Mouse (Mus musculus): ENCODE results near the gene Erg.

The Erg gene

GRCm38 (mm10) chr16:95349344-95349743 is 237.0 kb downstream of the Erg start:
- DNase-seq (ENCODE audit: low spot score in 2 of 2) = no peak

DNA sequence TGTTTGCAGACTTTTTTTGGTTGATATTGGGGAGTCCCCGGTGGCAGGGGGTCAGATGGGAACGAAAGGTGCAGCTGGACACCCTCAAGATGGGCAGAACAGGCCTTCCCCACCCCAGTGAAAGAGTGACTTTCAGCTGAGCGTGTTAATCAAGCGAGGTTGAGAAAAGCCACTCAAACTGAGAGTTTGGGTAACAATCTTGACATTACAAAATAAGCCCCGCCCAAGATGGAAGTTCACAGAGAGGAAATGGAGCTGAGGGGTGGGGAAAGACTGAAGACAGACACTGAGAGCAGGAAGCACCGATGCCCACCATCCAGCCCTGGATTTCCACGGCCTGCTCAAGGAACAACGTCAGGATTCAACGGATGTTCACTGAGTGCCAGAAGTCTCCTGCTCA is 237.8 kb downstream of the Erg start:
- DNase-seq (ENCODE audit: low spot score in 2 of 2) = no peak

GRCm38 (mm10) chr16:95347202-95347601 is 239.2 kb downstream of the Erg start:
- no peak for DNase-seq (ENCODE audit: low spot score in 2 of 2)

DNA sequence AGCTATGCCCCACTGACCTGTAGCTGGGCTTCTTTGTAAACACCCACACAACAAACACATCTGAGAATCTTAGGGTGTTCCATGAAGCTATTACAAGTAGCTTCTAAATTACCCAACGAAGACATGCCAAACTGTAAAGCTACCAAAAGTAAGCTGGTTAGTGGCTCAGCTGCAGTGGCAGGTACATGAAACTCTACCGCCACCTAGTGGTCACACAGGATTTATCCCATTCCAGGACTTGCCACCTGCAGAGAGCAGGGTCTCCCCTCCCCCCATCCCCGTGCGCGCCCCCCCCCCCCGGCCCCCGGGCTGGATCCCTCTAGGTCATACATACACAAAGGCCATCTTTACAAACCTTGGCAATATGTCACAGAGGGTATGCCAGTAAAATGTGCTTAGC is 240.5 kb downstream of the Erg start:
- DNase-seq (ENCODE audit: low spot score in 2 of 2) = peak; percentile 51 to 84

DNA sequence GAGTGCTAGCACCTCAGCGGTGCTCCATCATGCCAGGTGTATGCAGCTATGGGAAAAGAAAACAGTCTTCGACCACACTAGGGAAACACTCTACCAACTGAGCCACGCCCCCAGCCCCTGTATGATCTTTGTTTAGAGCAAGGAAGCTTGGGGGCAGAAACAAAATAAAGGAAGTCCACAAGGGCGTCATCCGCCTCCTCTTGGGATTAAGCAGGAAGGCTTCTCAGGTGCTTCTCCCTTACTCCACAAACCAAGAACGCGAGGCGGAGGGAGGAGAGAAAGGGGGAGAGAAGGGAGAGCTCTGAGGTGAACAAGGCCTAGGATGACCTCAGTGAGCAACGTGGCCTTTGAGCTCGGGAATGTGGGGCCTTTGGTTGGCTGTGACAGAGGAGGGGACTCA is 241.4 kb downstream of the Erg start:
- no peak for DNase-seq (ENCODE audit: low spot score in 2 of 2)

GRCm38 (mm10) chr16:95342030-95342429 is 244.4 kb downstream of the Erg start:
- DNase-seq (ENCODE audit: low spot score in 2 of 2) = no peak

- DNase-seq (ENCODE audit: low spot score in 2 of 2) = peak; percentile 60 to 82
These were observed 245.3 kb downstream of the Erg start for GRCm38 (mm10) chr16:95340885-95341791.

- DNase-seq (ENCODE audit: low spot score in 2 of 2) = no peak
These were observed 254.2 kb downstream of the Erg start for GRCm38 (mm10) chr16:95332159-95332558.

DNA sequence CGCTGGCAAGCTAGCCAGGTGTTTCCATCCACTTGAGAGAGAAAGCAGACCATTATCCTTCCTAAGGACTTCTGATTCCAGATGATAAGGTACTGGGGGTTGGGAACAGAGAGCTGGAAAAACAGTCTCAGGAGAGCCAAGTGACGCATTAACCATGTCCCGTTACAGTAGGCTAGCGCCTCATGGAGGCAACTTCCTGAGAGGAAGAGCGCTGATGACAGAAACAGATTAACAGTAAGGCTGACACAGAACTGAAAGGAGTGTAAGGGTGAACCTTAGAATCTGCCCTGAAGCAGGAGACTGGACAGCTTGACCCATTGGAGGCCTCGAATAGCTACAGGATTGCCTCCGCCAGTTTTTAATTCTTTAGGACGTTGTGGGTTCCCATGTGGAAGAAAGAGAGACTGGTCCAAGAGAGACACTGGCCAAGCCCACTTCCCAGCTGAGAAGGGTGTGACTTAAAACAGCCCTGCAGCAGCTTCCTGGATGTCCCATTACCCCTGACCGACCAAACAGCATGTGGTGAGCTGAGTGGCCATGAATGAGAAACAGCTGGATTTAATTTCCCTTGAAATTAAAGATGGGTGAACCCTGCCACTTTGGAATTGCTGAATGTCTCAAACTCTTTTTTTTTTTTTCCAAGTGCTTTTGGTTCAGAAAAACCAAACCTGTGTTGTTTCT is 264.3 kb downstream of the Erg start:
- DNase-seq (ENCODE audit: low spot score in 2 of 2) = no peak

Data from thymus, postnatal 10 days (tissue).